Mouse (Mus musculus): ENCODE measurements around the gene Fam69b. TPM values are rescaled to one million over a fixed set of nuclear protein-coding genes. Genes with fewer than 3 reads are reported as not detected.

Gene Fam69b
- polyA plus RNA-seq (2015; fragmentation: Nextera tagmentation; extraction: Ambion mirVana): 1.2 and 1.7 TPM in 2 replicates

DNA sequence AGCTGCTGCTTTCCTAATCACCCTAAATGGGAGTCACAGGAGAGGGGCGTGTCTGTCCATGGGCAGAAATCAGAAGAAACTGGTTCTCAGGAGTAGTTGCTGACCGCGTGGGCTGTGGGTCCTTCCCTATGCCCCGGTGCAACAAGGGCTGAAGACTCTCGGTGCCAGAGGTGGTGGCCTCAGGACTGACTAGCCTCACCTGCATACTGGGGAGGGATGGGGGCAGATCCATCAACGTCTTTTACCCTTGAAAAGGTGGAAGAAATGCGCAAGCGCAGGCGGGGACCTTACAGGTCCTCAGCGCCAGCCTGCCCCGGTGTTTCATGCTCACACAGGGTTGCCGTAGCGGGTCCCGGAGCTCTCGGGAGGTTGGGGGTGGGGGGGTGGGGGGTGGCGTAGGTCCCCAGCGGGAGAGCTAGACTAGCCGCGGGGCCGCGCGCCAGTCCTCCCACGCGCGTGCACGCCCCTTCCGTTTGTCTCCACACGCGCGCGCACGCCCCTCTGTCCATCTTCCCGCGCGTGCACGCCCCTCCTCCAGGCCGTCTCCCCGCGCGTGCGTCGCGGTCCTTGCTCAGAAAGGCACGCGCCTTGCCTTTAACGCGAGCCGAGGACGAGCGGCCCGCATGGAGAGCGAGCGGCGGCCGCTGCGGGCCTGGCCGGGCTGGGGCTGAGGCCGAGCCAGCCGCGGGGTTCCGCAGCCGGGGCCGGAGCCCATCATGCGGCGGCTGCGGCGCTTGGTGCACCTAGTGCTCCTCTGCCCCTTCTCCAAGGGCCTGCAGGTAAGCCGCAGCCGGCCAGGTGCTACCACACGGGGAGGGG lies at the start of gene Fam69b:
Gene Fam69b, plus strand, starts transcription at position 537 of the 819 bp plus-strand sequence.
- H3K4me2 ChIP-seq: peak within 1 kb of the TSS; percentile 76
- H3K9ac ChIP-seq: peak within 1 kb of the TSS; percentile 26; the same call in 1 of the 2 replicates
- no peak within 1 kb of the TSS for H3K27ac ChIP-seq (replicated peaks)
- H3K9me3 ChIP-seq (replicated peaks): no peaks in the 10 kb centered on the region
- under 1% methylated on average over 61 of the region's 70 CpGs for WGBS (ENCODE audit: insufficient replicate concordance)
- H3K4me1 ChIP-seq (replicated peaks): no peaks in the 10 kb centered on the region; the same call in none of the 2 replicates
- ATAC-seq (ENCODE audit: insufficient read depth): 0 out of 2 replicates have a peak, but pooled peaks have one; percentile 20
- H3K4me3 ChIP-seq (replicated peaks): peak within 1 kb of the TSS; percentile 55
- H3K36me3 ChIP-seq (replicated peaks): no peaks in the 10 kb centered on the region
- peaks cover 34% of the 10 kb centered on the region for H3K27me3 ChIP-seq

- Histone ChIP-seq H3K4me3 (replicated peaks) (no peak within 1 kb of the TSS), H3K9ac (no peak within 1 kb of the TSS), H3K36me3 (replicated peaks) (no peaks in the 10 kb centered on the region), H3K9me3 (replicated peaks) (no peaks in the 10 kb centered on the region), H3K27ac (replicated peaks) (no peak within 1 kb of the TSS), H3K4me2 (no peak within 1 kb of the TSS; the same call in 1 of the 2 replicates), H3K27me3 (peaks cover 14% of the 10 kb centered on the region; the same call in 1 of the 2 replicates), H3K4me1 (replicated peaks) (peaks cover 37% of the 10 kb centered on the region)
- 56% methylated on average over 1 of the region's 1 CpGs for WGBS (ENCODE audit: insufficient replicate concordance)
- ATAC-seq (ENCODE audit: insufficient read depth): no peak
Observed at GRCm38 (mm10) chr2:26579714-26580113, 48.5 kb upstream of the Fam69b start, which contains the start of gene Egfl7. Egfl7 (plus strand) TSS chr2:26580014.

DNA sequence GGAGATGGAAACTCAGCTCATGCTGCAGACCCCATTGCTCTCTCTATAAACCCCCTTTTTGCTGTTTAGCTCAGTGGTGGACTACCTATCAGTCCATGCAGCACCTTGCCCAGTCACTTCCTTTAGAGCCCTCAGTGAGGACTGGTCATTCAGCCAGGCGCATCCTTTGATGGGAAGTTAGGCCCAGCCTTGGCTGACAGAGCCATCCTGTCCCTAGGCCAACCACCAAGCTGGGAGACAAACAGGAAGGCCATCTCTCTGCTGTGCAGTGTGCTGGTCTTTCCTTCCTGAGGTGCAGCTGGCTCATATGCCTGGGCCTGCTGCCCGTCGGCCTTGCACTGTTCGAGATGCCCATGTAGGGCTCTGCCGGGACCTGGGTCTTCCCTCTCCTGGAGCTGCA lies 47.5 kb upstream of the Fam69b start:
- Histone ChIP-seq H3K27ac (replicated peaks) (no peak overlapping the region), H3K9me3 (replicated peaks) (no peaks in the 10 kb centered on the region), H3K27me3 (peaks cover 22% of the 10 kb centered on the region), H3K4me3 (replicated peaks) (no peak overlapping the region), H3K36me3 (replicated peaks) (no peaks in the 10 kb centered on the region), H3K9ac (no peak overlapping the region), H3K4me1 (replicated peaks) (peaks cover 27% of the 10 kb centered on the region), H3K4me2 (no peak overlapping the region)
- 44% methylated on average over 5 of the region's 5 CpGs for WGBS (ENCODE audit: insufficient replicate concordance)
- ATAC-seq (ENCODE audit: insufficient read depth): no peak

DNA sequence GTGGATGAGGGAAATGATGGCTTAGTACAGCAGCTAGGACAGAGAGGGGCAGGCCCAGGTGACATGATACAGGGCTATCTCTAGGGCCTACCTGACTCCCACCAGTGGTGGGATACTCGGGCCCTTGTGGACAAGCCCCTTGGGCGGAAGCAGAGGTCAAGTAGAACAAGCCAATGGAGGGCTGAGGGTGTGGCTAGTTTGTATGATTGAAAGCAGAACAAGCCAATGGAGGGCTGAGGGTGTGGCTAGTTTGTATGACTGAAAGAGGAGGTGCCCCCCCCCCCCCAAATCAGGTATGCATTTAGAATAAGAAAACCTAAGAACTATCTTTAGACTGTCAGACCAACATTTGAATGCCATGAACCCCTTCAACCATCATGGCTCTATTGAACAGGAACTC lies 46.1 kb upstream of the Fam69b start:
- Histone ChIP-seq H3K4me3 (replicated peaks) (no peak overlapping the region), H3K9me3 (replicated peaks) (no peaks in the 10 kb centered on the region), H3K4me2 (no peak overlapping the region), H3K27me3 (peaks cover 27% of the 10 kb centered on the region), H3K4me1 (replicated peaks) (peaks cover 27% of the 10 kb centered on the region), H3K9ac (no peak overlapping the region), H3K36me3 (replicated peaks) (no peaks in the 10 kb centered on the region), H3K27ac (replicated peaks) (no peak overlapping the region)
- no peak for ATAC-seq (ENCODE audit: insufficient read depth)
- WGBS (ENCODE audit: insufficient replicate concordance): 44% methylated on average over 2 of the region's 2 CpGs

GRCm38 (mm10) chr2:26582741-26583140 lies 45.5 kb upstream of the Fam69b start:
- 52% methylated on average over 7 of the region's 7 CpGs for WGBS (ENCODE audit: insufficient replicate concordance)
- Histone ChIP-seq H3K4me3 (replicated peaks) (no peak overlapping the region), H3K9me3 (replicated peaks) (no peaks in the 10 kb centered on the region), H3K27me3 (peaks cover 27% of the 10 kb centered on the region), H3K4me1 (replicated peaks) (peaks cover 28% of the 10 kb centered on the region), H3K27ac (replicated peaks) (no peak overlapping the region), H3K9ac (no peak overlapping the region), H3K36me3 (replicated peaks) (no peaks in the 10 kb centered on the region), H3K4me2 (no peak overlapping the region)
- ATAC-seq (ENCODE audit: insufficient read depth): no peak

DNA sequence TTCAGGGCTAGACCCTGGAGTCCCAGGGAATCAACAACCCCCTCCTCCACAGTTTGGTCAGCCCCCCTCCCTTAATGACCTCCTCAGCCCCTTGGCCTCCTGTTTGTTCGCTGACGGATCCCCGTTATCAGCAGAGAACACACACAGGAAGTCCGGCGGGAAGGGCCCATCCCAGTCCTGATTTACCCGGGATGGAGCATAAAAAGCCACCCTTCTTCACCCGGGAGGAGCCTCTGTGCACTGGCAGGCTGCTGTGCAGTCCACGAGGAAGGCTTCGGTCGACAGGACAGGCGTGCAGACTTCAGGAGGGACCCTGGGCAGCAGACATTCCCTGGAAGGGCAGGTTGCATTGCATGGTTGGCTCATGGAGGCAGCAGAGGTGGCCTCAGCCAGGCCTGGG lies 44.6 kb upstream of the Fam69b start:
- no peak overlapping the region for H3K9ac ChIP-seq
- H3K36me3 ChIP-seq (replicated peaks): no peaks in the 10 kb centered on the region
- H3K4me1 ChIP-seq (replicated peaks): peaks cover 36% of the 10 kb centered on the region
- H3K4me2 ChIP-seq: no peak overlapping the region
- no peaks in the 10 kb centered on the region for H3K9me3 ChIP-seq (replicated peaks)
- H3K4me3 ChIP-seq (replicated peaks): peak overlapping the region; percentile 23
- peaks cover 27% of the 10 kb centered on the region for H3K27me3 ChIP-seq
- H3K27ac ChIP-seq (replicated peaks): no peak overlapping the region; the same call in 1 of the 2 replicates
- no peak for ATAC-seq (ENCODE audit: insufficient read depth)
- 5% methylated on average over 11 of the region's 11 CpGs for WGBS (ENCODE audit: insufficient replicate concordance)

- Histone ChIP-seq H3K4me1 (replicated peaks) (peaks cover 39% of the 10 kb centered on the region), H3K27ac (replicated peaks) (no peak overlapping the region), H3K4me3 (replicated peaks) (peak overlapping the region; percentile 28), H3K4me2 (no peak overlapping the region), H3K9ac (no peak overlapping the region), H3K36me3 (replicated peaks) (no peaks in the 10 kb centered on the region), H3K9me3 (replicated peaks) (no peaks in the 10 kb centered on the region), H3K27me3 (peaks cover 27% of the 10 kb centered on the region)
- 34% methylated on average over 6 of the region's 6 CpGs for WGBS (ENCODE audit: insufficient replicate concordance)
- ATAC-seq (ENCODE audit: insufficient read depth): no peak
Observed at GRCm38 (mm10) chr2:26585713-26586112, 42.5 kb upstream of the Fam69b start.

DNA sequence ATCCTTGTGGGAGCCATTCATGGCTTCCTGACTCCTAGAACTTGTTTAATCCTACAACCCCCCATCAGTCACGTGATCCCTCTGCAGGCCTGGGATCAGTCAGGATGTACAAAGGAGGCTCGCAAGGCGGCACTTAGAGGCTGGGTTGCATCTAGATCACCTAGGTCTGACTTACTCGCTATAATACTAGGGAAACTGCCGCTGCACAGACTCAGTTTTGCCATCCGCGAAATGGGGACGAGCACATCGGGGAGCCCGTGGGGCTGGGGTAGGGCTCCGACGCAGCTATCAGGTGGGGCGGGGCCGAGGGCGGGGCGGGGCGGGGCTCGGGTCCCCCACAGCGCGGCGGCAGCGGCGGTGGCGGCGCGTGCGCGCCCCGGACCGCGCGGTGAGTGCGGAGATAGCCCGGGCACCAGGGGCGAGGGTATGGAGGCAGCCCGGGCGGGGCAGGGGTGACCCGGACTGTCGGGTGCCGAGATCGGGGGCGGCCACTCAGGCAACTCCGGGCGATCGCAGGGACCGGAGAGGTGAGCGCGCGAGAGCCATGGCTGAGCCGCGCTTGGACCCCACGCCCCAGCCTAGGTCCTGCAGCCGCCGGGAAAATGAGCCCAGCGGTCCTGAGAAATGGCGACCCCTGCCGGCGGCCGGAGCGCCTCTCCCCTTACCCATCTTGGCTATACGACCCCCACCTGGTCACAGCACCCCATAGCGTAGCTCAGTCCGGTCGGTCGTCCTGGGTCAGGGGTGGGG lies 41.8 kb upstream of the Fam69b start, which contains the start of gene Gm20532:
Gene Gm20532, plus strand, starts transcription at position 346 of the 750 bp plus-strand sequence.
- peak within 1 kb of the TSS; percentile 19; the same call in 1 of the 2 replicates for H3K27ac ChIP-seq (replicated peaks)
- under 1% methylated on average over 65 of the region's 65 CpGs for WGBS (ENCODE audit: insufficient replicate concordance)
- no peaks in the 10 kb centered on the region for H3K9me3 ChIP-seq (replicated peaks)
- peak within 1 kb of the TSS; percentile 88 for H3K4me2 ChIP-seq
- peaks cover 27% of the 10 kb centered on the region for H3K27me3 ChIP-seq
- 0 out of 2 replicates have a peak, but pooled peaks cover 3% of the 10 kb centered on the region for H3K36me3 ChIP-seq (replicated peaks)
- peaks cover 42% of the 10 kb centered on the region for H3K4me1 ChIP-seq (replicated peaks)
- peak; percentile 65 for ATAC-seq (ENCODE audit: insufficient read depth)
- H3K9ac ChIP-seq: peak within 1 kb of the TSS; percentile 55
- peak within 1 kb of the TSS; percentile 66 for H3K4me3 ChIP-seq (replicated peaks)

- Histone ChIP-seq H3K9ac (peak overlapping the region; percentile 55), H3K9me3 (replicated peaks) (no peaks in the 10 kb centered on the region), H3K27me3 (peaks cover 27% of the 10 kb centered on the region), H3K36me3 (replicated peaks) (0 out of 2 replicates have a peak, but pooled peaks cover 9% of the 10 kb centered on the region), H3K4me1 (replicated peaks) (peaks cover 42% of the 10 kb centered on the region), H3K4me2 (peak overlapping the region; percentile 88), H3K4me3 (replicated peaks) (peak overlapping the region; percentile 66), H3K27ac (replicated peaks) (peak overlapping the region; percentile 19; the same call in 1 of the 2 replicates)
- ATAC-seq (ENCODE audit: insufficient read depth): no peak; the same call in none of the 2 replicates
- WGBS (ENCODE audit: insufficient replicate concordance): 1% methylated on average over 11 of the region's 11 CpGs
Observed at GRCm38 (mm10) chr2:26587044-26587405, 41.2 kb upstream of the Fam69b start.

DNA sequence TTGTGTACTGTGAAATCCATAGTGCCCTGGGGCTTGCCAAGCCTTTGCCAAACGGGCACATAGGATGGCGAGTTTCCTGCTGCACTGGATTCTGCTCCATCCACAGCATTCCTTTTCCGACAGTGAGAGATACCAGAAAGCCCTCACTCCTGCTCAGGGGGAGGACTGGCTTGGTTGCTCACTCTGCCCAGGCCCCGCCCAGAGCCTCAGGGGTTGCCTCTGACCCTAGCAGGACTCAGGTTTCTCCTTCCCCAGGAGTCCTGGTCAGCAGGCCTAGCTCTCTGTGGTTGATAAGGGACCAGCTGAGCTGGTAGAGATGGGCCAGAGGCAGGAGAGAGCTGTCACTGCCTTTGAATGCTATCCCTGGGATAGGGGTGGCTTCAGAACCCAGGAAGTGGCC lies 39.7 kb upstream of the Fam69b start:
- H3K9ac ChIP-seq: no peak overlapping the region
- peaks cover 23% of the 10 kb centered on the region for H3K36me3 ChIP-seq (replicated peaks)
- peaks cover 39% of the 10 kb centered on the region for H3K4me1 ChIP-seq (replicated peaks)
- 64% methylated on average over 4 of the region's 4 CpGs for WGBS (ENCODE audit: insufficient replicate concordance)
- no peaks in the 10 kb centered on the region for H3K9me3 ChIP-seq (replicated peaks)
- H3K4me2 ChIP-seq: no peak overlapping the region
- no peak for ATAC-seq (ENCODE audit: insufficient read depth)
- peaks cover 23% of the 10 kb centered on the region for H3K27me3 ChIP-seq
- H3K27ac ChIP-seq (replicated peaks): no peak overlapping the region
- no peak overlapping the region for H3K4me3 ChIP-seq (replicated peaks)

GRCm38 (mm10) chr2:26589284-26589683 lies 39.0 kb upstream of the Fam69b start:
- Histone ChIP-seq H3K36me3 (replicated peaks) (peaks cover 28% of the 10 kb centered on the region), H3K4me1 (replicated peaks) (peaks cover 34% of the 10 kb centered on the region), H3K27ac (replicated peaks) (no peak overlapping the region), H3K9me3 (replicated peaks) (no peaks in the 10 kb centered on the region), H3K4me2 (no peak overlapping the region), H3K4me3 (replicated peaks) (no peak overlapping the region), H3K9ac (no peak overlapping the region), H3K27me3 (peaks cover 16% of the 10 kb centered on the region)
- ATAC-seq (ENCODE audit: insufficient read depth): no peak
- WGBS (ENCODE audit: insufficient replicate concordance): 72% methylated on average over 10 of the region's 10 CpGs

Measured in liver, embryonic 15.5 days (tissue).